Mouse (Mus musculus) liver, embryonic 14.5 days (tissue): ENCODE measurements around the gene Olfr263. TPM values are rescaled to one million over a fixed set of nuclear protein-coding genes. Genes with fewer than 3 reads are reported as not detected.
A peak's percentile ranks its signal among the peaks of the same experiment; 100 is the strongest.

Experiments used
- ATAC-seq: fragments of 200-750 bp; cut with Nextera tagmentation; 2 replicates; pipeline ENCODE4 v1.8.0; 2017; ENCODE audit warnings: moderate number of reproducible peaks, mild to moderate bottlenecking, moderate library complexity; ENCODE audit not compliant: insufficient read depth
- DNase-seq, 3 experiments: peaks; one replicate each; pipeline ENCODE4 v3.0.0-alpha.2; 2012 to 2013; ENCODE audit warnings: low read depth in 3 of 3, low spot score in 3 of 3
- H3K27ac ChIP-seq: fragments of 300-500 bp; sonication (generic); 2 replicates; pipeline ENCODE4 v1.5.1; 2014; ENCODE audit warnings: moderate library complexity, mild to moderate bottlenecking, control low read depth, inconsistent platforms
- H3K27me3 ChIP-seq: fragments of 300-500 bp; sonication (generic); 2 replicates; pipeline ENCODE4 v1.6.1; 2014; ENCODE audit warnings: mild to moderate bottlenecking, low read length, moderate library complexity; ENCODE audit not compliant: control insufficient read depth, insufficient read depth
- H3K36me3 ChIP-seq: fragments of 300-500 bp; sonication (generic); replicated peaks from 2 replicates; pipeline ENCODE4 v1.6.1; 2014; ENCODE audit warnings: low read depth; ENCODE audit not compliant: control insufficient read depth, insufficient read depth
- H3K4me1 ChIP-seq, 2 experiments: fragments of 200-500 bp in 1 of 2; fragments of 300-500 bp in 1 of 2; sonication (generic) in 1 of 2; replicated peaks; 2 replicates each; pipeline ENCODE4 v1.6.1; 2012 to 2014; ENCODE audit warnings: antibody characterized with exemption in 1 of 2, inconsistent platforms in 1 of 2, low read length in 1 of 2; ENCODE audit not compliant: control insufficient read depth in 2 of 2, insufficient read depth in 2 of 2
- H3K4me2 ChIP-seq: fragments of 300-500 bp; sonication (generic); 2 replicates; pipeline ENCODE4 v1.6.1; 2014; ENCODE audit warnings: low read depth, mild to moderate bottlenecking, control low read depth, moderate library complexity
- H3K4me3 ChIP-seq, 2 experiments: fragments of 200-500 bp in 1 of 2; fragments of 300-500 bp in 1 of 2; sonication (generic) in 1 of 2; 2 replicates each; pipeline ENCODE4 v1.5.1; 2012 to 2014; ENCODE audit warnings: low read depth in 2 of 2, low read length in 2 of 2, mild to moderate bottlenecking in 2 of 2, control low read depth in 1 of 2, inconsistent platforms in 1 of 2, moderate library complexity in 1 of 2; ENCODE audit not compliant: insufficient read depth in 1 of 2
- H3K9ac ChIP-seq: fragments of 300-500 bp; sonication (generic); replicated peaks from 2 replicates; pipeline ENCODE4 v1.6.1; 2014; ENCODE audit warnings: mild to moderate bottlenecking, control low read depth, moderate library complexity
- H3K9me3 ChIP-seq: fragments of 300-500 bp; sonication (generic); 2 replicates; pipeline ENCODE4 v1.6.1; 2016; ENCODE audit warnings: low read length, mixed read lengths; ENCODE audit not compliant: control insufficient read depth
- CTCF ChIP-seq: IDR thresholded peaks from 2 replicates; pipeline ENCODE4 v1.5.1; 2016; ENCODE audit warnings: antibody characterized with exemption, low read depth, control low read depth
- EP300 ChIP-seq: IDR thresholded peaks from 2 replicates; pipeline ENCODE4 v1.6.1; 2016; ENCODE audit warnings: antibody characterized with exemption, low read depth
- WGBS: fragments of 180-500 bp; shearing (Covaris S2); extraction: QIAGEN DNeasy Blood & Tissue Kit; methylation state at CpG from one replicate; pipeline ENCODE4 v1.1.7; 2014; ENCODE audit not compliant: insufficient replicate concordance; 5-methylcytosine and 5-hydroxymethylcytosine counted together
- polyA plus RNA-seq, 2 experiments: library from polyadenylated mRNA; depleted of rRNA in 1 of 2; stranded (reverse) in 1 of 2; unstranded in 1 of 2; fragments of >200 nt; fragmentation: Nextera tagmentation in 1 of 2; extraction: Ambion mirVana in 1 of 2; gene quantifications; 2 replicates each; pipeline versions ENCODE4 v1.2.1 to v1.2.3; 2012 to 2014

Olfr263 gene
- polyA plus RNA-seq, 2 experiments = not detected

DNA sequence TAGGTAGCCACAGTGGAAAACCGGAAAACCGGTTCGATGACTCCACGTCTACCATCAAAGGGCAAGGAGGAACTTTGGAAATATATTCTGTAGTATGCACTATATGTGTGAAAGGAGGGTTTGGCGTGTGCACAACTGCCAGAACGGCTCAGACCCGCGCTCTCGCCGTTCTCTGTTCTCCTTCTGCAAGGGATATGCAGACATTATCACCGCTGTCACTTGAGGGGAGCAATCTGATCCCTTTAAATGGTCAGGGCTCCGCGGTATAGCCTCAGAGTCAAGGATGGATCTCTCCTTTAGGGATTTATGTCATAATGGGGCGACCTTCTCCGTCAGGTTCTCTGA is 30.0 kb downstream of the Olfr263 start:
- Histone ChIP-seq H3K4me2 (peak overlapping the region; percentile 94), H3K36me3 (no peaks in the 10 kb centered on the region), H3K9ac (0 out of 2 replicates have a peak overlapping the region, but pooled peaks have one; percentile 1), H3K4me3 (peak overlapping the region; percentile 74 to 78), H3K27ac (no peak overlapping the region), H3K27me3 (peaks cover 17% of the 10 kb centered on the region), H3K9me3 (no peaks in the 10 kb centered on the region), H3K4me1 (peaks cover 5 to 14% of the 10 kb centered on the region in 2 experiments)
- ATAC-seq (no peak), DNase-seq (no peak)
- under 1% methylated on average over 15 of the region's 15 CpGs for WGBS
- TF ChIP-seq EP300 = no peak
- no peak for TF ChIP-seq CTCF

GRCm38 (mm10) chr13:21160041-21160511 is 30.6 kb downstream of the Olfr263 start:
- Histone ChIP-seq H3K4me1 (peaks cover 5 to 14% of the 10 kb centered on the region in 2 experiments), H3K4me3 (peak overlapping the region; percentile 74 to 78), H3K9me3 (no peaks in the 10 kb centered on the region), H3K4me2 (peak overlapping the region; percentile 94), H3K9ac (peak overlapping the region; percentile 51), H3K27me3 (peaks cover 17% of the 10 kb centered on the region), H3K27ac (no peak overlapping the region), H3K36me3 (no peaks in the 10 kb centered on the region)
- TF ChIP-seq EP300 (no peak), CTCF (no peak)
- no peak for DNase-seq
- ATAC-seq = no peak
- whole genome bisulfite sequencing = under 1% methylated on average over 16 of the region's 16 CpGs

- Histone ChIP-seq H3K9me3 (no peaks in the 10 kb centered on the region), H3K36me3 (no peaks in the 10 kb centered on the region), H3K9ac (peak overlapping the region; percentile 51), H3K27ac (no peak overlapping the region), H3K27me3 (peaks cover 17% of the 10 kb centered on the region), H3K4me2 (peak overlapping the region; percentile 94), H3K4me1 (peaks cover 5 to 14% of the 10 kb centered on the region in 2 experiments), H3K4me3 (peak overlapping the region; percentile 78)
- under 1% methylated on average over 32 of the region's 32 CpGs for WGBS
- peak; percentile 74 to 87 (median 79) for DNase-seq
- TF ChIP-seq CTCF (no peak), EP300 (peak; percentile 25; the same call in 1 of the 2 replicates)
- ATAC-seq = peak; percentile 85
Observed at GRCm38 (mm10) chr13:21160657-21161590, 31.5 kb downstream of the Olfr263 start.

GRCm38 (mm10) chr13:21161591-21161990 is 32.2 kb downstream of the Olfr263 start:
- H3K27me3 ChIP-seq = peaks cover 17% of the 10 kb centered on the region

GRCm38 (mm10) chr13:21162591-21162990 is 33.2 kb downstream of the Olfr263 start:
- no peak overlapping the region for H3K4me3 ChIP-seq
- TF ChIP-seq CTCF (no peak), EP300 (no peak)
- H3K27ac ChIP-seq = no peak overlapping the region
- H3K9ac ChIP-seq = no peak overlapping the region
- 49% methylated on average over 5 of the region's 5 CpGs for WGBS
- H3K9me3 ChIP-seq = no peaks in the 10 kb centered on the region
- no peak for DNase-seq
- no peak overlapping the region for H3K4me2 ChIP-seq
- H3K4me1 ChIP-seq = peaks cover 7 to 15% of the 10 kb centered on the region in 2 experiments
- no peak for ATAC-seq
- no peaks in the 10 kb centered on the region for H3K36me3 ChIP-seq
- H3K27me3 ChIP-seq = peaks cover 17% of the 10 kb centered on the region

More at GRCm38 (mm10) chr13:21161591-21161990, 32.2 kb downstream of the Olfr263 start:
- no peaks in the 10 kb centered on the region for H3K9me3 ChIP-seq
- ATAC-seq = peak; percentile 33; the same call in 1 of the 2 replicates
- peak overlapping the region; percentile 94 for H3K4me2 ChIP-seq
- no peaks in the 10 kb centered on the region for H3K36me3 ChIP-seq
- DNase-seq = no peak
- WGBS = 40% methylated on average over 2 of the region's 2 CpGs
- no peak for TF ChIP-seq EP300
- TF ChIP-seq CTCF = no peak
- H3K4me3 ChIP-seq = peak overlapping the region in 1 of 2 experiments; percentile 78; a peak in 2 of 4 replicates
- no peak overlapping the region for H3K27ac ChIP-seq
- no peak overlapping the region for H3K9ac ChIP-seq
- H3K4me1 ChIP-seq = peaks cover 7 to 14% of the 10 kb centered on the region in 2 experiments
